Mouse (Mus musculus) brain, embryonic 14.5 days (tissue): ENCODE measurements around the gene Clrn2.

Source experiments
- CTCF ChIP-seq: fragments of 200-500 bp; IDR thresholded peaks from 2 replicates; pipeline ENCODE4 v1.5.1; 2012; ENCODE audit warnings: inconsistent platforms, mild to moderate bottlenecking, moderate library complexity, borderline replicate concordance; ENCODE audit not compliant: insufficient read depth, insufficient read length; ENCODE audit errors: extremely low read depth
- POLR2A ChIP-seq: fragments of 200-500 bp; IDR thresholded peaks from 2 replicates; pipeline ENCODE4 v1.6.1; 2012; ENCODE audit warnings: mild to moderate bottlenecking, inconsistent platforms, borderline replicate concordance; ENCODE audit not compliant: poor library complexity, insufficient read depth, insufficient read length, severe bottlenecking; ENCODE audit errors: extremely low read depth

- no peak for TF ChIP-seq CTCF
- no peak for TF ChIP-seq POLR2A
Measured at GRCm38 (mm10) chr5:45497564-45497963, 44.0 kb downstream of the Clrn2 start.
